Mouse (Mus musculus) MEL (cell line): ENCODE measurements at regions not wholly inside any gene's neighbourhood (a gene's known extent, or its start where the extent isn't known, plus 50 kb on each side); places are given as distances from the start of the nearest gene placed in this dataset.

ENCODE experiments used
- DNase-seq: peaks from one replicate; pipeline ENCODE4 v3.0.0; 2011; ENCODE audit warnings: low read depth, low spot score
- H3K27ac ChIP-seq: 2 replicates; pipeline ENCODE4 v1.5.1; 2012; ENCODE audit warnings: low read depth, mild to moderate bottlenecking, control low read depth, low read length, moderate library complexity; ENCODE audit not compliant: control insufficient read depth
- H3K27me3 ChIP-seq, 2 experiments: fragments of 150-350 bp in 1 of 2; sonication (generic) in 1 of 2; 2 replicates each; pipeline ENCODE4 v1.6.1; 2012; ENCODE audit warnings: low read length in 2 of 2, mild to moderate bottlenecking in 2 of 2, improper control_type of control experiment in 1 of 2, moderate library complexity in 1 of 2; ENCODE audit not compliant: insufficient read depth in 2 of 2, control insufficient read depth in 1 of 2
- H3K36me3 ChIP-seq, 2 experiments: 2 replicates each; pipeline ENCODE4 v1.6.1; 2012 to 2014; ENCODE audit warnings: low read length in 2 of 2, improper control_type of control experiment in 1 of 2, inconsistent platforms in 1 of 2, mild to moderate bottlenecking in 1 of 2; ENCODE audit not compliant: insufficient read depth in 2 of 2, control insufficient read depth in 1 of 2
- H3K4me1 ChIP-seq, 2 experiments: fragments of 150-350 bp in 1 of 2; sonication (generic) in 1 of 2; 2 replicates each; pipeline ENCODE4 v1.6.1; 2012; ENCODE audit warnings: low read length in 2 of 2, improper control_type of control experiment in 1 of 2, mild to moderate bottlenecking in 1 of 2; ENCODE audit not compliant: insufficient read depth in 2 of 2, control insufficient read depth in 1 of 2
- H3K4me3 ChIP-seq, 2 experiments: fragments of 150-350 bp in 1 of 2; sonication (generic) in 1 of 2; 2 replicates each; pipeline ENCODE4 v1.5.1; 2012; ENCODE audit warnings: low read depth in 2 of 2, low read length in 2 of 2, mild to moderate bottlenecking in 2 of 2, moderate library complexity in 2 of 2, control low read depth in 1 of 2, improper control_type of control experiment in 1 of 2; ENCODE audit not compliant: control insufficient read depth in 1 of 2, insufficient read depth in 1 of 2
- H3K79me2 ChIP-seq: 2 replicates; pipeline ENCODE4 v1.6.1; 2012; ENCODE audit warnings: mild to moderate bottlenecking, low read length, moderate library complexity; ENCODE audit not compliant: control insufficient read depth, poor library complexity, insufficient read depth
- H3K9ac ChIP-seq: 2 replicates; pipeline ENCODE4 v1.6.1; 2012; ENCODE audit warnings: low read depth, mild to moderate bottlenecking, control low read depth, low read length, moderate library complexity; ENCODE audit not compliant: control insufficient read depth, poor library complexity, severe bottlenecking
- H3K9me3 ChIP-seq: fragments of 150-350 bp; sonication (generic); replicated peaks from 2 replicates; pipeline ENCODE4 v1.6.1; 2012; ENCODE audit warnings: mild to moderate bottlenecking, low read length, improper control_type of control experiment, moderate library complexity; ENCODE audit not compliant: insufficient read depth
- CHD1 ChIP-seq: IDR thresholded peaks from 2 replicates; pipeline ENCODE4 v1.6.1; 2012; ENCODE audit warnings: low read depth, mild to moderate bottlenecking, inconsistent platforms, low read length, improper control_type of control experiment
- CHD2 ChIP-seq: IDR thresholded peaks from 2 replicates; pipeline ENCODE4 v1.6.1; 2011; ENCODE audit warnings: low read length, improper control_type of control experiment
- CTCF ChIP-seq, 3 experiments: IDR thresholded peaks in 2 of 3; conservative IDR thresholded peaks in 1 of 3; 2 replicates each; pipeline ENCODE4 v1.5.1; 2011 to 2012; ENCODE audit warnings: low read length in 3 of 3, low read depth in 2 of 3, mild to moderate bottlenecking in 2 of 3, improper control_type of control experiment in 1 of 3, inconsistent platforms in 1 of 3, mixed read lengths in 1 of 3, moderate library complexity in 1 of 3; ENCODE audit not compliant: control insufficient read depth in 1 of 3, insufficient read depth in 1 of 3, poor library complexity in 1 of 3, severe bottlenecking in 1 of 3
- HCFC1 ChIP-seq: IDR thresholded peaks from 2 replicates; pipeline ENCODE4 v1.6.1; 2012; ENCODE audit warnings: low read depth, mild to moderate bottlenecking, inconsistent platforms, low read length, improper control_type of control experiment, moderate library complexity
- MAFK ChIP-seq: IDR thresholded peaks from 2 replicates; pipeline ENCODE4 v1.6.1; 2011; ENCODE audit warnings: low read depth, mild to moderate bottlenecking, low read length, improper control_type of control experiment, borderline replicate concordance
- MAZ ChIP-seq: IDR thresholded peaks from 2 replicates; pipeline ENCODE4 v1.6.1; 2012; ENCODE audit warnings: low read depth, mild to moderate bottlenecking, inconsistent platforms, low read length, improper control_type of control experiment
- NRF1 ChIP-seq: IDR thresholded peaks from 2 replicates; pipeline ENCODE4 v1.6.1; 2014; ENCODE audit warnings: low read depth, mild to moderate bottlenecking, inconsistent platforms, low read length, improper control_type of control experiment, moderate library complexity; ENCODE audit not compliant: poor library complexity, insufficient read depth, severe bottlenecking
- SIN3A ChIP-seq: IDR thresholded peaks from 2 replicates; pipeline ENCODE4 v1.6.1; 2012; ENCODE audit warnings: low read length, improper control_type of control experiment, inconsistent platforms
- SMC3 ChIP-seq: IDR thresholded peaks from 2 replicates; pipeline ENCODE4 v1.6.1; 2011; ENCODE audit warnings: low read depth, low read length, improper control_type of control experiment
- TBP ChIP-seq: IDR thresholded peaks from 2 replicates; pipeline ENCODE4 v1.8.0; 2011; ENCODE audit warnings: low read depth, low read length, improper control_type of control experiment
- UBTF ChIP-seq: IDR thresholded peaks from 2 replicates; pipeline ENCODE4 v1.6.1; 2012; ENCODE audit warnings: low read depth, mild to moderate bottlenecking, inconsistent platforms, low read length, improper control_type of control experiment, moderate library complexity, borderline replicate concordance; ENCODE audit not compliant: insufficient read depth
- USF2 ChIP-seq, 2 experiments: IDR thresholded peaks; 2 replicates each; pipeline ENCODE4 v1.6.1; 2011 to 2012; ENCODE audit warnings: improper control_type of control experiment in 2 of 2, low read length in 2 of 2, borderline replicate concordance in 1 of 2, inconsistent platforms in 1 of 2, low read depth in 1 of 2, mild to moderate bottlenecking in 1 of 2; ENCODE audit not compliant: insufficient read depth in 1 of 2
- ZKSCAN1 ChIP-seq: IDR thresholded peaks from 2 replicates; pipeline ENCODE4 v1.6.1; 2012; ENCODE audit warnings: low read depth, mild to moderate bottlenecking, inconsistent platforms, low read length, improper control_type of control experiment, moderate library complexity

DNA sequence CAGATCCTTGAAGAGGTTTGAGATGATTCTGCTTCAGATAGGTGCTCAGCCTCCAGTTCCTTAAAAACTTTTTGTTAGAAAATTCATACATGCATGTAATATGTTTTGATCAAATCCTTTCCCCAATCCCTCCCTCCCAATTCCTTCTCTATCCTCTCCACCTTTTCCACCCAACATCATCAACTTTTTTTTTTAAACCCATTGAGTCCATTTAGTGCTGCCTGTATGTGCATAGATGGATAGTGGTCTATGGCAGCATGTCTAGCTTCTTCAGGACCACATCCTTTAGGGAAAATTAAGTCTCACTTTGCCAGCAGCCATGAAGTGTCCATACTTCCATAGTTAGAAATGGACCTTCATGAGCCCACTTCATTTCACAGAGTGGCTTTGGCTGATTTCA, 167.2 kb upstream of the Klhl29 start:
- no peak for DNase-seq
- Histone ChIP-seq H3K27me3 (no peaks in the 10 kb centered on the region), H3K27ac (no peak overlapping the region), H3K36me3 (no peaks in the 10 kb centered on the region), H3K9ac (no peak overlapping the region), H3K4me1 (no peaks in the 10 kb centered on the region), H3K4me3 (no peak overlapping the region), H3K79me2 (no peaks in the 10 kb centered on the region), H3K9me3 (no peaks in the 10 kb centered on the region)
- TF ChIP-seq ZKSCAN1, result no peak
- no peak for TF ChIP-seq TBP
- TF ChIP-seq NRF1, result no peak
- no peak for TF ChIP-seq MAZ
- no peak for TF ChIP-seq CTCF (IDR thresholded peaks at IDR 0.05 in 2 of 3, conservative IDR thresholded peaks at IDR 0.05 in 1 of 3; ENCODE audit: control insufficient read depth in 1 of 3, insufficient read depth in 1 of 3, low read depth in 2 of 3, low read length in 3 of 3, poor library complexity in 1 of 3, severe bottlenecking in 1 of 3)
- no peak for TF ChIP-seq CHD2
- no peak for TF ChIP-seq SIN3A
- TF ChIP-seq HCFC1, result no peak

DNA sequence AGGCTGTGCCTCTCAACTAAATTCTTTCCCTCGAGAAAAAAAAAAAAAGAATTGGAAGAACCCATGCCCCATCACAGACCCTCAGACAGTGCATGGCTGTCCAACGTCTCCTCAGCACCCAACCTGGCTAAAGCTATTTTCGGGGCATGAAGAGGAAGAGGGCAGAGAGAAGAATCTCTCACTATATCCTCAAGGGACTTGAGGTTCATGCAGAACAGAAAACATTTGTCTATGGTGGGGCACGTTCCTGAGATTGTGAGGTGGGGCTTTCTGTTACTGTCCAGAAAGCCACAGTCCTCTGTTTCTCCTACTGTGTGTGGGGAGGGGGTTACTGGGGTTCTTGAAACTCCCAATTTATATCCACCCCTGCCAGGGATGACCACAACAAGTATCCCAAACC, 120.8 kb upstream of the Klhl29 start:
- Histone ChIP-seq H3K27me3 (no peaks in the 10 kb centered on the region), H3K4me3 (no peak overlapping the region), H3K36me3 (no peaks in the 10 kb centered on the region), H3K27ac (no peak overlapping the region), H3K9me3 (no peaks in the 10 kb centered on the region), H3K4me1 (no peaks in the 10 kb centered on the region), H3K79me2 (no peaks in the 10 kb centered on the region), H3K9ac (no peak overlapping the region)
- no peak for TF ChIP-seq UBTF
- DNase-seq, result no peak

DNA sequence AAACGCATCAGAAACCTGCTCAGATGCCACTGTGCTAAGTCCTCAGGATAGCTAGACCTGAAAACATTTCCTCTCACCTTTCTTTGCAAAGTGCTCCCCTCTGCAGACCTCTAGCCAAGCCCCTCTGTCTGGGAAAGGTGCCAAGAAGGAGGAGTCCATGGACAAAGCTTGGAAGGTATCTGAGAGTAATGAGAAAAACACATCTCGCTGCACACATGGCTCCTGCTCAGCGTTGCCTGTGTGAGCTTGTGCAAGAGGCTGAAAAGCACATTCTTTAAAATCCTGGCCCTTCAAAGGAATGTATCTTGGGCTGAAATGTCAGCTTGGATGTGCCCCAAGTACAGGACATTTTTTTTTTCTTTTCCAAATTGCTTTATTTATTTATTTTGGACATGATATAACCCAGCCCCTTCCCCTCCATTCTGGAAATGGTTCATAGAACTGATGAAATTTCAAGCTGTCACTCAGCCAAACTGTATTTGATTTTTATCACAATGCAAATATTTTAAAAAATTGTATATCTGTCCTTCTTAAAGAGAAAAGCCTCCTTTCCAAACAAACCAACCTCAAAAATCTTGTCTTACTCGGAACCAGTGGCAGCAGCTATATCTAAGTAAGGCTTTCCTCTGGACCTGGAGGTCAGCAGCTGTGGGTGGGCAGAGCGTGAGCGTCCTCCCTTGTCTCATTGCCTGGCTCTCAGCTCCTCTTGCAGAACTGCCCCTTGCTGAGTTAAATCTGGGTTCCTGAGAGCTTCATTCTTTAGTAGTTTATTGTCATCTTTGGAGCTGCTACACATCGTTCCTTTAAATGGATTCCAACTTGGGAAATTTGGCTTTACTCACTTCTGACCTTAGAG, 119.4 kb upstream of the Klhl29 start:
- no peak overlapping the region for H3K9ac ChIP-seq
- H3K9me3 ChIP-seq, result no peaks in the 10 kb centered on the region
- no peaks in the 10 kb centered on the region for H3K4me1 ChIP-seq
- no peak overlapping the region for H3K27ac ChIP-seq
- TF ChIP-seq CHD1 (no peak), SMC3 (no peak), USF2 (IDR thresholded peaks at IDR 0.05; ENCODE audit: borderline replicate concordance in 1 of 2, insufficient read depth in 1 of 2, low read depth in 1 of 2, low read length in 2 of 2) (no peak), MAFK (no peak)
- no peak for DNase-seq
- H3K79me2 ChIP-seq, result no peaks in the 10 kb centered on the region
- H3K4me3 ChIP-seq, result no peak overlapping the region
- H3K27me3 ChIP-seq, result no peaks in the 10 kb centered on the region
- H3K36me3 ChIP-seq, result no peaks in the 10 kb centered on the region
